Mouse (Mus musculus): ENCODE data around the gene Tex22.
A peak's percentile ranks its signal among the peaks of the same experiment; 100 is the strongest.

Tex22 gene

DNA sequence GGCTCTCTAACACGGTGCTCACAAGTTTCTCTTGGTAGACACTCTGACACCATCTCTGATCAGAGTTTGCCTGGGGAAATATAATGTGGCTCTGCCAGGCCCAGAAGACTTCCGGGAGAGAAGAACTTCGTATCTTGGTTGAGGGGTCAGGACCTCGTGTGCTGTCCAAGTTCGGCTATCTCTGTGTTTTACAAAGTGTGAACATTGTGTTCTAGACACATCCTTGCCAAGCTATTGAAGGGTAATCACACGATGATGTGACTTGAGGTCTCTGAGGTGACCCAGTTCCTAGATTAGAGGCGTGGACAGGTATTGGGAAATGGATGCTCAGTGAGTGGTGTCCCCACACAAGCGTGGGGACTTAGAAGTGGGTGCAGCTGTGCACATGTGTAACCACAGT, 18.2 kb upstream of the Tex22 start:
- no peak for DNase-seq (ENCODE audit: low spot score in 2 of 2)

DNA sequence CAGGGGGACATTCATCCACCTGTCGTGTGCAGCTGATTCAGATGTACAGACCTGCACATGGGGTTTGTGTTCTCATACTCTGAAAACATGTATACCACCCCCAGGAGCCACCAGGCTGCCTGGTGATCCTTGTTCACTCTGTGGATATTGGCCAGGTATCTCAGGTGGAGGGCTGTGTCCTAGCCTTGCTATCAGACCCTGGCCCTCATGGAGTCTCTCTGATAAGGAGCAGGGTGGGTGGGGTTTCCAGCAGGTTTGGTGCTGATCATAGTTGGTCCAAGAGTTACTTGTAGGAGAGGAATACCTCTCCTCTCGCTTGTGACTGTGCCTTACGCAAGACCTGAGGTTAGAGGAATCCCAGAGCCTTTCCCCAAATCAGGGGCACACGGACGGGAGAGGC, 14.1 kb upstream of the Tex22 start:
- no peak for DNase-seq (ENCODE audit: low spot score in 2 of 2)

DNA sequence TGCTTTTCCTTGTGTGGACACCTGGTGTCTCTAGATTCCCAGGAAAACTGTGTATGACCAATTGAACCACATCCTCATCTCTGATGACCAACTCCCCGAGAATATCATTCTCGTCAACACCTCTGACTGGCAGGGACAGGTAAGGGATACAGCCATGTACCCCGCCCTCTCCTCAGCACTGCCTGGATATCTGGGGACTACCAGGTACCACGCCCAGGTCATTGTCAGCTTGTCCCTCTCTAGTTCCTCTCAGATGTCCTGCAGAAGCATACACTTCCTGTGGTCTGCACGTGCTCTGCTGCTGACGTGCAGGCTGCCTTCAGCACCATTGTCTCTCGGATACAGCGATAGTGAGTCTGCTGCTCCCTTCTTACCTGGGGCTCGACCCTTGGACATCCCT, 12.7 kb upstream of the Tex22 start:
- no peak for DNase-seq (ENCODE audit: low spot score in 2 of 2)

DNA sequence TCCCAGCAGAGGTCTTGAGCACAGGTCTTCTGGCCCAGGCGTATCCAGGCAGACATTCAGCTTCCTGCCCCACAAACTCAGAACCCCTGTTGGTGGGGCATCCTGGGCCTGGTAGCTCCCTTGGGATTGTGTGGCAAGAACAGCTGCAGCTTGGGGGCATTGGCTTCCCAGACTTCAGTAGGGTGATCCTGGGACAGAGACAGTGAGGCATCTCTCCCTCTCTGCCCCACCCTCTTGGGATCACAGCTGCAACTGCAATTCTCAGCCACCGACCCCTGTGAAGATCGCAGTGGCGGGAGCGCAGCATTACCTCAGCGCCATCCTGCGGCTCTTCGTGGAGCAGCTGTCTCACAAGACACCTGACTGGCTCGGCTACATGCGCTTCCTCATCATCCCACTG, 12.1 kb upstream of the Tex22 start:
- no peak for DNase-seq (ENCODE audit: low spot score in 2 of 2)

DNA sequence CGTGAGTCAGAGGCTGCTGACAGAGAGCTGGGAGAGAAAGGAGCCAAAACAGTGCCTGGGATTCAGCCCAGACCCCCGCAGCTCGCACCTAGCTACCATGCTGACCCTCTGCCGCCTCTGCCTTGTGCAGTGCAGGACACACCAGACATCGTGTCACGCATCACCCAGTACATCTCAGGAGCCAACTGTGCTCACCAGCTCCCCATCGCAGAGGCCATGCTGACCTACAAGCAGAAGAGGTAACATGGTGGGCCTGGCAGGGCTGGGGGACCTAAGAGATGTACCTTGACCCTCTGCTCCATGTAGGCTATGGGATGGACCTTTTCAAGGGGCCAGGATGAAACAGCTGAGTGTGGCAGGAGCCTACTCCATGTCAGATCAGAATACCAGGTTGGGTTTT, 10.6 kb upstream of the Tex22 start:
- no peak for DNase-seq (ENCODE audit: low spot score in 2 of 2)

DNA sequence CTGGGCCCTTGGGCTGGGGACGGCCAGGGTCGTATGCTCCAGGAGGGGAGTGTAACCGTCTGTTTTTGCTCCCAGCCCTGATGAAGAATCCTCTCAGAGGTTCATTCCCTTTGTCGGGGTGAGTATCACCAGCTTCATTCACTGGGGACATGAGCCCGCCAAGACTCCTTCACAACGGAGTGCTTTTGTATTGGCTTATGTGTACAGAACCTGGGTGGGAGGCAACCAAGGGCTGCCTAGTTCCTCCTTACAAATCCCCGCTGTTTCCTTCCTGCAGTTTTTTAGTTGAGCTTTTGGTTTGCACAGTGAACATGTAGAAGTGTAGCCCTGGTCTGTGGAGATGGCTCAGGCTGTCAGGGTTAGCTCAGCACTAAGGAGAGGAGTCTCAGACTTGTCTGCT, 6.3 kb upstream of the Tex22 start:
- DNase-seq (ENCODE audit: low spot score in 2 of 2) = no peak

DNA sequence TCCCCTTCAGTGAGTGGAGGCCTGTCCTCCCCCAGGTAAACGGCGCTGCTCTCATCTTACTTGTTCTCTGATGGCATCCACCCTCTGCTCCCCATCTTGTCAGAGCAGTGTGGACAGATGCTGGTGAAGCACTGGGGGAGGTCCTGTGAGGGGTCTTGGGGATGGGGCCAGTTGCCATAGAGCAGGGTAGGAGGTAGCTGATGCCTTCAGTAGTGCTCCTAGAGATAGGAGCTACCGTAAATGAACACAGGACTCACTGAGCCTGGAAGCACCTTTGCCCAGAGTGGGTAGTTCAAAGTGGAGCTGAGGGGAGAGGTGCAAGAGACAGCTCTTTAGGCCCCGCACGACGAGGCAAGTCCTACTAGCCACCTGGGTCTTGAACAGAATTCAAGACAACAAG, 4.9 kb upstream of the Tex22 start:
- no peak for DNase-seq (ENCODE audit: low spot score in 2 of 2)

DNA sequence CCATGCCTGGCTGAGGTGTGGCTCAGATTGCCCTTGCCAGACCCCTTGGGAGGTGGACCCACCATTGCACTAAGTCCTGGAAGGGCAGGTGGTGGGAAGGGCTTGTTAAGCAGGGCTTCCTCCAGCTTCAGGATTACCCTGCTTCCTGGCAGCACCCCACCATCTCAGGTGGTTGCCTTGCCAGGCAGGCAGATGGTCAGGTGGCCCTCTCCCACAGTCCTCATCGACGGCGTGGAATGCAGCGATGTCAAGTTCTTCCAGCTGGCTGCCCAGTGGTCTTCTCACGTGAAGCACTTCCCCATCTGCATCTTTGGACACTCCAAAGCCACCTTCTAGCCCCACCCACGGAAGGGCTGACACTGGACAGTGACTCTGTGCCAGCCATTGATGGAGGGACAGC, 3.0 kb upstream of the Tex22 start:
- DNase-seq (ENCODE audit: low spot score in 2 of 2) = no peak

DNA sequence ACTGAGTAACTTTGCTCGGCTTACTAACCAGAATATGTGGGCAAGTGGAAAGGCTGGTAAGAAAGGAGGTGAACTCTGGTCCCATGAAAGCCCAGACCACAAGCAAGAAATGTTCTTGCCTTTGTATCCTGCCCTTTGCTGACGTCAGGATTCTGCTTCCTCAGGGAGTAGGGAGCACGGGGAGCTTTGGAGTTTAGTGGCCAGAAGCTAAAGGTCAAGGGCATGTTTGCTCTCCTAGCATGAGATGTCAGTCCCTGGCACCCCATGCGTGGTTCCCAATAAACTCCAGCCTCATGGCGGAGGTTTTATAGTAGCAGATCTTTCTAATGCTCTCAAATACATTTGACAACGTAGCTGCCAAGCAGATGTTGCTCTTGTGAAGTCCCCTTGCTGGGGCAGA, 2.5 kb upstream of the Tex22 start:
- DNase-seq (ENCODE audit: low spot score in 2 of 2) = no peak

DNA sequence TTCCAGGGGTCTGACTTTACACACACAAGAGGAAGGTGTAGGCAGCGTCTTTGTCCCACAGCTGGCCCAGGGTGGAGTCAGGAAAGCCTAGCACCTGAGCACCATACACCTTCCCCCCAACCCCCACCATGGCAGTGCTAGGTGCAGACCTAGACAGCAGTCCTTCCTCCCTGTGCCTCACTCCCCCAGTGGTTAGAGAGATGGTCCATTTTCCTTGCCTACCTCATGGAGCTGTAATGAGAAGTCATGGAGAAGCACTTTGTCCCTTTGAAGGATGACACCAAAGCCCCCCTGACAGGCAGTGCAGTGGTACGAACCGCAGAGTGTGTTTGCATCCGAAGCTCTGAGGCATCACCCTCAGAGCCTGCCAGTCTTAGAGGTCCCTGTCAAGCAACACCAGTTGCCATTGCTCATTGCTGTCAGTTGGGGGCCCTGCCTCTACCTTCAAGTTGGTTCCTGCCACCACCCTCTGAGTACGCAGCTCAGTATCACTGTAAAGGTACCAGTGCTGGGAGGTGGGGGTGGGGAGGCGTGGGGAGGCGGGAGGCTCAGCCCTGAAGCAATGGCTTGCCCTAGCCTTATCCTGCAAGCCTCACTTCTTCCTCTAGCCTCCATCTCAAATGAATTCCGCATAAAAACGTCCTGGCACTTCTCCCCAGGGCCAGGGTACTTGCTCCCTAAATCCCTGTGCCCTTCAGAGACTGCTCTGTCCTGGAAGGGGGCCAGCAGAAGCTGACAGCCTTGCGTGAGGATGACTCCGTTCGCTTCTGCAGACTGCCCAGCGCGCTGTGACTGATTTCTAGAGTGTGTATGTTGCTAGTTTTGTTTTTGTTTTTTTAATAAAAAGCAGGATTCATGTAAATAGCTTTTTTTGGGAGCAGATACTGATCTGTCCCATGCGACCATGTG, 628 bp upstream of the Tex22 start:
- DNase-seq (ENCODE audit: low spot score in 2 of 2) = no peak

DNA sequence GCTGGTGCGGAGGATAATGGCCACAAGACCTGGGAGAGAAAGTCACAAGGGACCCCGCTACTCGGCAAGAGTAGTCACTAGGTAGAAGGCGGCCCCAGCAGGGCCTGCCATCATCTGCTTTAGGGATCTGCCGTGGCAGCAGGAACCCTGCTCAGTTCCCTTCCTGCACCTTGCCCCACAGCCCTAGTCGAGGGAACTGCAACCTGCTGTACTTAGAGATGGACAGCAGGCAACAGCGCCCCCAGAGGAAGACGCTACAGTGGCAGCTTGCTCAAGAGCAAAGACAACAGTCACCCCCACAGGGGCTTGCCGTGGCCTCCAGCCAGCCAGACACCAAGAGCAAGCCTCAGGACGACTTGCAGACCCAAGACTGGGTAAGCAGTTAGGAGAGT, 757 bp downstream of the Tex22 start:
- DNase-seq (ENCODE audit: low spot score in 2 of 2) = peak; percentile 87 to 94

DNA sequence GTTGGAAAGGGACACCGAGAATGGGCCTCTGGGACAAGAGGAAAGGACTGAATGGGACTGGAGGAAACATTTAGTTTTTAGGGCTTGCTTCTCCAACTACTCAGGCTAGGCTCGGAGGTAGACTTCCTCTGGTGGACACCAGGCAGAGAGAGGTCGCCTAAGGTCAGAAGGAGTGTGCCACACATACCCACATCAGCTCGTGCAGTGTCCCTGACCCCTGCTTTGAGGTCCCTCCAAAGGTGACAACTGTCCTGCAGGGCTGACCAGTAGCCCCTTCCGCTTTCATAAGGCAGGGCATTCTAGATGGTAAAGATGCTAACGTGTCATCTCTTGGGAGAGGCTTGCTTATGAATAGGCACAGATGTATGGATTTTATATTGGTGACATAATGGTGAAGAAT, 1.2 kb downstream of the Tex22 start:
- DNase-seq (ENCODE audit: low spot score in 2 of 2) = no peak

DNA sequence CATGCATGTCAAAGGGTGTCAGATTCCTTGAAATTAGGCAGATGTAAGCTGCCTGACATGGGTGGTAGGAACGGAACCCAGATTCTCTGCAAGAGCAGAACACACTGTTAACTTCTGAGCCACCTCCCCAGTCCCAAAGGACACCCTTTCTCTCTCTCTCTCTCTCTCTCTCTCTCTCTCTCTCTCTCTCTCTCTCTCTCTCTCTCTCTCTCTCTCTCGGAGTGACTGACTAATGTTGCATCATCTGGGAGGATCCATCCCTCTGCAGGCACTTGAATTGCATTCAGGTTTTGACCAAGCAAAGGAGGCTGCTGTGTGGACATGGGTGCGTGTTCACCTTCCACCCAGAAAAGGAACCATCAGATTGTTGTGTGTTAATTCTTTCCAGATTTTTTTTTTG, 13.0 kb downstream of the Tex22 start:
- DNase-seq (ENCODE audit: low spot score in 2 of 2) = no peak

DNA sequence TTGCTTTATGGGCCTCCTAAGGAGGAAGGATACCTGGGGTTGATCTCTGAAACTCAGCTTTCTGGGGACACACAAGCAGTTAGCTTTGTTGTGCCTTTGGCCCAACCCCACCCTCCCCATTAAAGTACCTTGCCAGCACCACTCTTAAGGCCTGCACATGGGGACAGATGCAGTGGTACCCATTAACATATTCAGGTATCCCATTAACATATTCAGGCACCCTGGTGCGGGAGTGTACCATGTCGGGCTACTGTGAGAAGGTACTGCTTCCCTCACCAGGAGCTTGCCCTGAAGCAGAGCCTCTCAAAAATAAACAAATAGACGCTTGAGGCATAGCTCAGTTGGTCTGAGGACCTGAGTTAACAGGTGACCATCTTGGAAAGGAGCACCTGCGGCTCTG, 13.7 kb downstream of the Tex22 start:
- no peak for DNase-seq (ENCODE audit: low spot score in 2 of 2)

DNA sequence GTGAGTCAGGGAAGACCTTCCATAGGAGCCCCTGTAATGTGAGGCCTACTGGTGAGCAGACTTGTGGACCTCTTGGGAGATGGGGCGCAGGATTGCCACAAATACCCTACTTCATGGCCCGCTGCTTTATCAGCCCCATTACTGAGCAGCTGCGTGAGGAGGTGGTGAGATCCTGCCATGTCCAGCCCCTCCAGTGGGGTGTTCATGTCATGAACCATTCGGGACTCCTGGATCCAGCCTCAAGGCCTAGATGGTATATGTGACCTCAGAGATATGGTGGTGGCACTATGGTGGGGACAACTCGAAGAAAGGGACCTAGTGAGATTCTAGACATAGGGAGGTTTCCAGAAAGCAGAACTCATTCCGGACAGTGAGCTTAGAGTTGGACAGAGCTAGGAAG, 14.8 kb downstream of the Tex22 start:
- DNase-seq (ENCODE audit: low spot score in 2 of 2) = no peak

DNA sequence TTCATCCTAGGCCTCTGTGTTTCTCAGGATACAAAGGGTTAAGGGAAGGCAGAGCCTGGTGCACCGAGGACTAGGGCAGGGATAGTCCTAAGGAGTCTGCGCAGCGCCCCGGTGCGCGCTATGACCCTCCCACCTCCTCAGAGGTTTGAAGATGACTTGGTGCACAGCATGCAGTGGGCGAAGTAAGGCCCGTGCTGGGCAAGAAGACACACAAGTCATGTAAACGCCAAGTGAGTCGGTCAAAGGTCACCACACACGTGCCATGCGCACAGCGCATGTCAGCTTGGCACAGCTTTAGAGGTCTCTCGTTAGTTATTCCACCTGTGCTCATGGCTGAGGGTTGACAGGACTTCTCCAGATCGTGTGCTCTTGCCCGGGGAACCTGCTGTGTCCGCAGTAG, 15.8 kb downstream of the Tex22 start:
- DNase-seq (ENCODE audit: low spot score in 2 of 2) = no peak

DNA sequence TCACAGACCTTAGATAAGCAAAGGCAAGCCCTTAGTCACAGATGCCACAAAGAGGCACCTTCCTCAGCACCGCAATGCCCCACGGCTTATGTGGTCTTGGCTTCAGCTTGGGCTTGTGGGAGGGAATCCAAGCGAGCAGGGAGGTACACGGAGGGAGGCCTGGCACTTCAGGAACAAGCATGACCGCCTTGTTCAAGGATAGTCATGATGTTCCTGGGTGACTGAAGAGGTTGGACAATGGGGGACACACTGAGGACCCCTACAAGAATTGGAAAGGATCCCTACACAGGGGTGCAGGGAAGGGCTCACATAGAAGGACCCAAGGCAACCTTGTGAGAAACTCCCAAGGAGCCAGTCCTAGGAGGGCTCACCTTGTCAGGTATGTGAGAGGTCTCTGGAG, 22.7 kb downstream of the Tex22 start:
- DNase-seq (ENCODE audit: low spot score in 2 of 2) = no peak

DNA sequence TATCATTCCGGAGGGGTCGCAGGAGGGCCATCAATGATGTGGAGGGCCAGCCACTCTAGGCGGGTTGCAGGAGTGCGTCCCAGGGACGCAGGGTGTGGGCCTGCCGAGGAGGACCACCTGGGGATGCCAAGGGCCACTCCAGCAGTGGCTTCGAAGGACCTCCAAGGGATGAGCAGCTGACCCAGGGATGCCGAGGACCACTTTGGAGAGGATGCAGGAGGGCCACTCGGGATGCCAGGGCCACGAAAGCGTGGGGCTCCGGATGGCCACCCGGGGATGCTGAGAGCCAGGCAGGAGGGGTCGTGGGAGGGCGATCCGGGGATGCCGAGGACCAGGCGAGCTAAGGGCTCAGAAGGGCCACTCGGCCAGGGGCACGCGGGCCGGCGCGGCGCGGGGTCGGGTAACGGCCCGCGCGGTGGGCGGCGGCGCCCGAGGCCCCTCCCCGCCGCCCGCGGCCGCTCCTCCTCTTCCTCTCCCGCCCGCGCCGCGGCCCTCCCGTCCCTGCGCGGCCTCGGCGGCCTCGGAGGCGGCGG, 23.5 kb downstream of the Tex22 start, which contains the start of gene Mta1:
Gene Mta1 (plus strand): TSS at position 530 of the 533 bp plus-strand sequence.
- DNase-seq (ENCODE audit: low spot score in 2 of 2) = peak; percentile 50 to 80

DNA sequence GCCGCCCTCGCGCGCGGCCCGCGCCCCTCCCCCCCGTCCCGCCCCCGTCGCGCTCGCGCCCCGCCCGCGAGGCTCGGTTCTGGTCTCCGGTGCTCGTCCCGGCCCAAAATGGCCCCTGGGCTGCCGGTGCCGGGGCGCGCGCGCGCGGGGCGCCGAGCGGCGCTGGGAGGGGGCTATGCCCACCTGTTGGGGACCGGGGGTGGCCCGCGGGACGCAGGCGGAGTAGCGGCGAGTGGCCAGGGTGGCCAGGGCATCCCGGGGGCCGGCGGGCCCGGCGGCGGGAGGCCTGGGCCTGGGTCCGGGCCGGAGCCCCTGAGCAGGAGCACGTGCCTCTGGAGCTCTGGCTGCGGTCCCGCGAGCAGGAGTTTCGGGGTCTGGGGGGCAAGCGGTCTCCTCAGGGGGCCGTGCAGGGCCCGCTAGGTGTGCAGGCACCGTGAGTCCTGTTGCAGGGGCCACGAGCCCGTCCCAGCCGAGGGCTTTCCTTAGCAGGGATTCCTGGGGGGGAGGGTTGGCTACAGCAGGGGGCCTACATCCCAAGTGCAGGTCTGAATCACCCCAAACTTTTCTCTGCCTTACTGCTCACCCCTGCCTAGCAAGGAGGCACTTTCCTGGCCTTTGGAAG, 24.3 kb downstream of the Tex22 start:
- peak in 1 of 2 experiments; percentile 75 for DNase-seq (ENCODE audit: low spot score in 2 of 2)

DNA sequence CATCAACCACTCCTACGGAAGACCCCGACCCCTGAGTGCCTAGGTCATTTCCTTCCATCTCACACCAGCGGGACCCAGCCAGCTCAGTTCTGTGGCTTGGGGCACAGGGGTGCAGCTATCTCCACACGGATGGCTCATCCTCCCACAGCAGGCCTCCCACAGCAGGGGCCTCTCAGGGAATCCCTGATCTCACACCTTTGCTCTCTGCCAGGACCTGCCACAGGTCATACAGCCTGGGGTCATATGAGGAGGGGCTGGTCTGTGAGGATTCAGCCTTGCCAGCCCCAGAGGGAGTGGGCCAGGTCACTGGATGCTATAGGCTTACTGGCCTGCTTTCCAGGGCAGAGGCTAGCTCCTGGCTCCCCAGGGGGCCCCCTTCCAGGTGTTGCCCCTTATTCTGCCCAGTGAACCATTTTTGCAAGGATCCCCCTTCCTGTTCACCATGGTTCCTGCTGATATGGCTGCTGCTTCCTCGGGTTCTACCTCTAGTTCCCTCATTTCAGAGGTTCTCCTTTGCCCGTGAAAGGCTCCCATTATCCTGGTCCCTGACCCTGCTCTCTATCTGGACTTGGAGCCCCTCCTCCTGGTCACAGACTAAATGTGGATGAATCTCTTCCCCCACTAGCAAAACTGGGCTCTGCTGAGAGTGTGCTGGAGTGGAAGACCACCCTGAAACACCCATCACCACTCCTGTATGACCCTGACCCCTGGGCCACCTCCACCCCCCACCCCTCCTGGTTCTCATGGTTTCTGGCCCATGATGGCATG, 25.4 kb downstream of the Tex22 start:
- no peak for DNase-seq (ENCODE audit: low spot score in 2 of 2)

DNA sequence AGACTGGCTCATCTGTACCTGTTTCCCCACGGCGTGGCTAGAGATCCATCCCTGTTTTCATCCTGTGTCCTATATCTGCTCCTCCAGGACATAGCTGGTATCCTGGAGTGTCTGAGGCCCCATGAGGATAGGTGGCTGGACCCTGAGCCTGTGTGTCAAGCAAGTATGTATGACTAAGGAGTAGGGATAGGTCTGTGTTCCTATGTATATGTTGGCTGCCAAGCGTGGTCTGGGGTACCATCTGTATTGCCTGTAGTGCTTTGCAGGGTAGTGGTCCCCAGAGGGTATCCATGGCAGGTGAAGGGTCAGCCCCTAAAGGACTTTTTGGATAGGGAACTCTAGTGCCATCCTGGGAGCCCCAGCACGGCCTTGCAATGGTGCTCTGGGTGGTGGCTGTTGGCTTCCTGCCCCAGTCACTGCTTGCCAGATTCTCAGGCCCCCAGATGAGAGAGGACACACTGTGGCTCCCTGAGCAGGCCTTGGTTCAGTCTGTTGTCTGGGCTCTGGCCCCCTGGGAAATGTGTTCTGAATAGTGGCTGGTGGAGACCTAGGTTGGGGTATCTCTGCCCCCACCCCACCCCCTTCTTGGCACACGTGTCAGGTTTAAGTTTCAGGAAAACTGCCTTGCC, 26.3 kb downstream of the Tex22 start:
- DNase-seq (ENCODE audit: low spot score in 2 of 2) = no peak

All from spleen, postnatal 4 days (tissue).